Mouse (Mus musculus) megakaryocyte, embryonic 14.5 days (primary cell): ENCODE data around the gene Dppa1.
"Not testable (repeated sequence)": the region's sequence is repeated elsewhere in the genome, so short reads cannot be mapped to it uniquely, and the experiment has no call there.

Experiments
- FLI1 ChIP-seq: IDR thresholded peaks from 2 replicates; pipeline ENCODE4 v1.6.1; 2012; ENCODE audit warnings: low read length, inconsistent platforms, mixed read lengths
- GATA1 ChIP-seq: IDR thresholded peaks from 3 replicates; pipeline ENCODE4 v1.6.1; 2012; ENCODE audit warnings: mixed read lengths, low read length, inconsistent platforms, borderline replicate concordance

DNA sequence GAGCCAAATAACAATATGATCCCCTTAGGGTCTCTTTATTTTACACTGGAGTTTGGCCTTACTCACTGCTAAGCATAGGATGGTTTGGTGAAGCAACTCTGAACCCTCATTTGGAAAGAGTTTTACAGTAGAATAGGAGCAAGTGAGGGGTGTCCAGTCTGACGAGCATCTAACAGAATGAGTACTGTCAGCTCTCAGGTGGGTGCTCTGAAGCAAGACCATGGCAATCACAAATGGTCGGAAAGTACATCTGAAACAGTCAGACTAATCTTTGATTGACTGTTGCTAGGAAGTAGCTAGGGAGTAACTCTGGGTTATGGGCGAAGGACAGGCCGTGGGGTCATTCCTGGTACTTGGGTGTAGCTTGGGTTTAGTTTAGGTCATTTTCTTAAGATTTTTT, 6.5 kb upstream of the Dppa1 start:
- not testable (repeated sequence) for TF ChIP-seq FLI1, GATA1
